Mouse (Mus musculus): ENCODE measurements around the gene Tnfaip8l1.

DNA sequence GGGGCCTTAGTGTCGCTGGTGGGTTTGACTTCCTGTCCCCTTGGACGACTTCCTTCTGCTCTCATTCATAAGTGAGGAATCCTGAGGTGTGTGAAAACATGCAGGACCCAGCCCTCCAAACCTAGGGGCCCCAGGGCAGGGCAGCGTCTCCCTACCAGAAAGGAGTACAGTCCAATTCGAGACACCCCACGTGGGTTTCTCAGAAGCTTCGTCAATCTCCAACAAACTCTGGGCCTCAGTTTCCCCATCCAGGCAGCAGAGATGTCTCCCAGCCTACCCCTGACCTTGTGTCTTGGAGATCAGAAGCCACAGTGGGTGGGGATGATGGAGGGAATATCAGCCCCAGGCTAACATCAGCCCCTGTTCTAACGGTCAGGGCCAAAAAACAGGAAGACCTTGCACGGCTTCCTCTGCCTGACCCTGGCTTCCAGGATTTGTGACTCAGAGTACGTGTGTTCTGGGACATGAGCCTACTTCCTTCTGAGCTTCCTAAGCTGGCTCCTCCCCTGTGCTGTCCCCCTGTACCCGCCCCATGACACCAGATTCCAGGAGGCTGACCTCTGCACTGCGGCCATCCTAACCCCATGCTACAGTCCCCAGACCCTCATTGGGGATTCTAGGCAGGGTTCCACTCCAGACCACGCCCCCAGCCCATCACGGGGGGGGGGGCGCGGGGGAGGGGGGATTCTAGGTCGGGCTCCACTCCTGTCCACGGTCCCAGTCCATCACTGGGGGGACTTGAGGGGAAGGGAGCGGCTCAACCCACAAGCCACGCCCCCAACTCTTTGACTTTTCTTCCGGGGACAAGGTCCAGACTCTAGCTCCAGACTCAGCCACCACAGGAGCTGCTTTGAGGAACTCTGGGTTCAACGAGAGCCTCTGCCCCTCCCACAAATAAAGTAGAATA, 28.6 kb upstream of the Tnfaip8l1 start:
- TF ChIP-seq E2F4 (IDR thresholded peaks at IDR 0.05; ENCODE audit: insufficient read depth), result no peak
- no peak for TF ChIP-seq POLR2A (IDR thresholded peaks at IDR 0.05; ENCODE audit: insufficient read length, low read depth)
- TF ChIP-seq USF1 (IDR thresholded peaks at IDR 0.05; ENCODE audit: low read depth), result no peak
- no peak for TF ChIP-seq MAX (IDR thresholded peaks at IDR 0.05; ENCODE audit: low read depth)
- TF ChIP-seq TCF12 (IDR thresholded peaks at IDR 0.05; ENCODE audit: insufficient read depth, poor library complexity, severe bottlenecking), result no peak
- TF ChIP-seq POLR2AphosphoS2 (IDR thresholded peaks at IDR 0.05; ENCODE audit: insufficient read length, low read depth), result no peak
